Mouse (Mus musculus): ENCODE measurements around the gene Evi2. TPM values are rescaled to one million over a fixed set of nuclear protein-coding genes. Genes with fewer than 3 reads are reported as not detected.

Gene Evi2
- 30.6 and 31.5 TPM in 2 replicates for total RNA-seq (2015)
- total RNA-seq (2017), result 3.9 and 5.5 TPM in 2 replicates

- peak; percentile 45 for ATAC-seq (replicated peaks; ENCODE audit: poor library complexity)
Measured at GRCm38 (mm10) chr11:79530333-79530761, at the start of gene Evi2, which contains the start of gene Evi2a. Evi2 (minus strand) TSS chr11:79530589. Evi2a (minus strand) TSS chr11:79530609.

- ATAC-seq (replicated peaks; ENCODE audit: poor library complexity), result peak; percentile 95
Measured at GRCm38 (mm10) chr11:79577741-79578140, 47.4 kb upstream of the Evi2 start.

- ATAC-seq (replicated peaks; ENCODE audit: poor library complexity), result no peak
Measured at GRCm38 (mm10) chr11:79575383-79576073, 45.1 kb upstream of the Evi2 start.

- peak; percentile 49 for ATAC-seq (replicated peaks; ENCODE audit: poor library complexity)
Measured at GRCm38 (mm10) chr11:79573836-79574235, 43.4 kb upstream of the Evi2 start.

- peak; percentile 44 for ATAC-seq (replicated peaks; ENCODE audit: poor library complexity)
Measured at GRCm38 (mm10) chr11:79570319-79570718, 39.9 kb upstream of the Evi2 start.

DNA sequence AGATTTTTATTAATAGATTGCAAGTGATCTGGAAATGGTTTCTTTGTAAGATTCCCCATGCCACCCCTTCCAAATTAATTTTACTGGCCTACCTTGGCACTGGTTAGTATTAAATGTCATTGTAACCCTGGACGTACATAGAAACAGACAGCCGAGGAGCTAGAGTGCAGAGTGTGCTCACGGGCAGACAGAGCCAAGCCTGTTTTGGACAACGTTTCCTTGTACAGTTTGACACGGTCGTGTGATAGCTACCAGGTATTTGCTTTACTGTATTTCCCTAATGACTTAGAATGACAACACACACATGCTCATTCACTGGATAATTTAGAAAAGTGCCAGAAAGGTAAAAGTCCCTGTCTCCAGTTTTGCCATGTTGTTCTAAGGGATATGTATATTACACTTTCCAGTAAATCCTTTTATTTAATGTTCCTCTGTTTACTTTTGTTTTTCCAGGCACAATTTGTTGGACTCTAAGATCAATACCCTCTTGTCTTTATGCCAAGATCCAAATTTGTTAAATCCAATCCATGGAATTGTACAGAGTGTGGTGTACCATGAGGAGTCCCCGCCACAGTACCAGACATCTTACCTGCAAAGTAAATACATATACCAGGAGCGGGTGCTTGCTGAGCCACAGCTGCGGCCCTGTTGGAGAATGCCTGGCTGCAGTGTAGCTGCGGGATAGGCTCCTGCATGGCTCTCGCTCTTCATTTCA is 38.0 kb upstream of the Evi2 start:
- no peak for ATAC-seq (replicated peaks; ENCODE audit: poor library complexity)

GRCm38 (mm10) chr11:79566947-79567346 is 36.6 kb upstream of the Evi2 start:
- no peak for ATAC-seq (replicated peaks; ENCODE audit: poor library complexity)

DNA sequence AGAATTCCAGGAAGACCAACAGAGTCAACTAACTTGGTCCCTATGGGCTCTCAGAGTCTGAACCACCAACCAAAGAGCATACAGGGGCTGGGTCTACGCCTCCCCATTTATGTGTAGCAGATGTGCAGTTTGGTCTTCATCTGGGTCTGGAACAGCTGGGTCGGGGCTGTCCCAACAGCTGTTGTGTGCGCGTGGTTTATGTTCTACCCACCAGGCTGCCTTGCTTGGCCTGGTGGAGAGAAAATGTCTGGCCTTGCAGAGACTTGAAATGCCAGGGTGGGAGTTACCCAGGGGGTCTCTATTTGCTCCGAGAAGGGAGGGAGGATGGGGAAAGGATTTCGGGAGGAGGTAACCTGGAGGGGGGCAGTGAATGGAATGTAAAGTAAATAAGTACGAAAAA is 33.1 kb upstream of the Evi2 start:
- ATAC-seq (replicated peaks; ENCODE audit: poor library complexity), result no peak

DNA sequence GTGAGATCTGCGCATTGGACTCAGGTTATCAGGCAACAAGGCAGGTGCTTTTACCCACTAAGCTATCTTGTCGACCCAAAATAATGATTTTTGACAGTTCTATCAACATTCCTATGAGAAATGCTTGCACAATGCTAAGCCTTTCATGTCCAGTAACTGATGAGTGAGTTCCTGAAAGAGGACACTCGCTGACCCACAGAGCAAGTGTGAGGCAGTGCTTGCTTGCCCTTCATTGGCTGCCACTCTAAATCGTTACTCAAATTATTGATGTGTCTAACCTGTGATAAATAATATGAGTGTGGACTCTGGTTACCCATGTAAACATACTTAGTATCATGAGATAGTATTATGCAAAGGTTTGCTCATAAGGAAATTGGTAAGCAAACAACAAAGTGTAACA is 30.1 kb upstream of the Evi2 start:
- no peak for ATAC-seq (replicated peaks; ENCODE audit: poor library complexity)

- ATAC-seq (replicated peaks; ENCODE audit: poor library complexity), result peak; percentile 68
Measured at GRCm38 (mm10) chr11:79552622-79553021, 22.2 kb upstream of the Evi2 start.

DNA sequence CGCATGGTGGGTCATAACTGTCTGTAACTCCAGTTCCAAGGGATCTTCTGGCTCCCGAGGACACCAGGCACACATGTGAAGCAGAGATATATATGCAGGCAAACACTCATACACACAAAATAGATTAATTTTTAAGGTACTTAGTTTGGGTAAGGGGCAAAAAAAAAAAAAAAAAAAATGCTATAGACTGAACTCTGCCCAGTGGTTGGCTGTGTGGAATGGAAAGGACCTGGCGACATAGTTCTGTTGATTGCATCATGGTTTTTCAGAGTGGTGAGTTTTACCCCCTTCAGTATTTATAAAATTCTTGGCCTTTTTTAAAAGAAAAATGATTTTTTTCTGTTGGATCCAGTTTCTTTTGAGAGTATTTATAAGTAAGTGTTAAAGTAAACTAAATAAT is 5.9 kb upstream of the Evi2 start:
- no peak for ATAC-seq (replicated peaks; ENCODE audit: poor library complexity)

GRCm38 (mm10) chr11:79535554-79535953 is 5.2 kb upstream of the Evi2 start:
- peak; percentile 27; the same call in 1 of the 2 replicates for ATAC-seq (replicated peaks; ENCODE audit: poor library complexity)

GRCm38 (mm10) chr11:79533950-79534690 is 3.7 kb upstream of the Evi2 start:
- no peak for ATAC-seq (replicated peaks; ENCODE audit: poor library complexity)

DNA sequence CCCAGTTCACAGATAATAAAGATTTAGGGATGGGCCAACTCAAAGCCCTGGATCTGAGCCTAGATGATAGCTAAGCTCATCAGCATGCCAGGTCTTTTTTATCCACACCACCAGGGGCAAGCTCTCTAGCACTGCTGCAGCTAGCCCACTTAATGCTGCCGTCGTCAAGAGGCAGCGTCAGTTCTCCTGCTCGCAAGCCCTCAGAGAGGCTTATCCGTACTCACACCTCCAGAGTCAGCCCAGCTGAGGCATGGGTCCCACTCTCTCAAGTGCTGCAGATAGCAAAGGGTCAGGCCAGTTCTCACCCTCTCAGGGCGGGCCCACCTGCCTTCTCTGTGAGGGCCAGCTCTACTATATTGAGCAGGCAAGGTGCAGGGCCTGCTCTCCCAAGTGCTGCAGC is 2.9 kb upstream of the Evi2 start:
- ATAC-seq (replicated peaks; ENCODE audit: poor library complexity), result peak; percentile 64

- no peak for ATAC-seq (replicated peaks; ENCODE audit: poor library complexity)
Measured at GRCm38 (mm10) chr11:79531485-79531884, 1.1 kb upstream of the Evi2 start.

GRCm38 (mm10) chr11:79530774-79531173 is 385 bp upstream of the Evi2 start:
- ATAC-seq (replicated peaks; ENCODE audit: poor library complexity), result no peak

DNA sequence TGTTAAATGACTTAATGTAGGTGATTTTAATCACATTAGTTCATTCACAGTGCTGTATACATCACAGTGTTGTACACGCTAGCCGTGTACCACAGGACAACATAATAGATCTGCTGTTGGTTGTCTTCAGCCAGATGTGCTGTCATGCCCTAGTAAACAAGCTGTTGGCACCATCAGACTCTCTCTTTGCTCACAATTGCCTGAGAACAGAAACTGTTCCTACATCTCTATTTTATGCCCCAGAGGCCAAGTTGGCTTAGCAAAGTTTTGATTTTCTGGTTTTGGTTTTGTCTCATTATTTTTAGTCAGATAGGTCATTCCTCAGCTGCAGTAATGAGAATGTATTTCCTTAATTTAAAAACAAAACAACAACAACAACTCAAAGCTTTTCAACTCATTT is 653 bp downstream of the Evi2 start:
- no peak for ATAC-seq (replicated peaks; ENCODE audit: poor library complexity)

DNA sequence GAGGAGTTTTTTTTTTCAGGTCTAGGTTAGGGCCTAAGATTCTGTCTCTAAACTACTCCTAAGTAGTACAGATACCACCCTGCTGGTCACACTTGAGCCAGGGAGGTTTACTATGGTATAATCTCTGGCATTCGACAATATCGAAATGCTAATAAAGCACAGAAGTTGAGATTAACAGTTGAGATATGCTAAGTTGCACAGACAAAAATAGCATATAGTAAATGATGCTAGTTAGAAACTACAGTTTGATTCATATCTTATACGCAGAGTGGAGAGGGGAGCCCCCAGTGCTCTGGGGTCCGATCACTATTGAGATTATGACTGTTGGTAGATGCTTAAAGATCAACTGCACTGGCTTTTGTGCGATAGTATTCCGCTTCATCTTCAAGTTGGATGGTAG is 1.2 kb downstream of the Evi2 start:
- ATAC-seq (replicated peaks; ENCODE audit: poor library complexity), result no peak

DNA sequence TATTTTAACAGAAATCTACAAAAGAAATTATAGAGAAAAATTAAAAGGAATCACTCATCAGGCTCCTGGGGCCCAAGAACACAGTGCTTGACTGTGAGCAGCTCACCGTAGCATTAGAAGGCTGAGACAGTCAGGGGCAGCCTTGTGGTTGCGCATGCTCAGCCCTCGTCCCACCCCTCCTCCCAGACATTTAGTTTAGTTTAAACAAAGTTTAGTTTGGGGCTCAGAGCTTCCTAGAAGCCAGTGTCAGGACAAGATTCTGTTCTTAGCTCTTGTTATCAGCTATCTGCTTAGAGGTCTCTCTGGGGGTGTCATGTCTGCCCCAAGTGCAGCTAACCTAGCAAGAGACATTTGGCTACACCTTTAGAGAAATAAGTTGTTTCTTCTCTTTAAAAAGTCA is 1.8 kb downstream of the Evi2 start:
- no peak for ATAC-seq (replicated peaks; ENCODE audit: poor library complexity)

- ATAC-seq (replicated peaks; ENCODE audit: poor library complexity), result peak; percentile 70
Measured at GRCm38 (mm10) chr11:79527739-79528384, 2.5 kb downstream of the Evi2 start.
